Mouse (Mus musculus): Measurements from ENCODE around the gene Tlr9.

The Tlr9 gene

DNA sequence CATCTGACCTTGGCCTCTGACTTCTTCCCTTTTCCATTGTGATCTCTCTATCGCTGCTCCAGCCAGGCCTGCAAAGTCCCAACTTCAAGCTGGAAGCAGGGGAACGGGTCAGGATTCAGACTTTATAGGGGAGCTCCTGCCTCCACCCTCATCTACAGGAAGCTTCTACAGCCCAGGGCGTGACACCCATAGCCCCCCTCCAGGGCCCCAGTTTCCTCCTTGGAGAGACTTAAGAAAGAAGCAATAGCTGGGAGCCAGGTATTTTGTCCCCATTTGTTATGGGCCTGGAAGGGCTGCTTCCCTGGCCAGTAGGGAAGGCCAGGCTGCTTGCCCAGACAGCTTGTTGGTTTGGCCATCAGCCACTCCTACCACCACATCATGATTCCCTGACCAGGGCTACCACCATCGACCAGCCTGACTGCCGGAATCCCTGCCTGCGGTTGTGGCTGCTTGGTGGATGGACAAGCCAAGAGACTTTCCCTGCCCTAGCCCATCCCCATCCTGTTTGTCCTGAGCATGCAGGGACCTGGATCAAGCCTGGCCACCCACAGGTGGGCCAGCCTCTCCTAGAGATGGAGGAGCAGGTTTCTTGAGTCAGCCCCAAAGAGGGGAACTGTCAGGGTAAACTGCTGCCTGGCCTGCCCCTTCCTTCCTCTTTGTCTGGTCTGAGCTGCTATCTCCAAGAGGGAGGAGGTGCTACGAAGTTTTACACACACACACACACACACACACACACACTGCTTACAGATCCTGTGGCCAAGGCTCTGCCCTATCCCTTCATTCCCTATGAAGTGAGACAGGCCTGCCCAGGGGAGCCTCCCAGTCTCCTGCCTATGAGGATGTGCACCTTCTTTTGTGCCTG, 18.2 kb upstream of the Tlr9 start:
- DNase-seq (ENCODE audit: low spot score in 2 of 2), result no peak

DNA sequence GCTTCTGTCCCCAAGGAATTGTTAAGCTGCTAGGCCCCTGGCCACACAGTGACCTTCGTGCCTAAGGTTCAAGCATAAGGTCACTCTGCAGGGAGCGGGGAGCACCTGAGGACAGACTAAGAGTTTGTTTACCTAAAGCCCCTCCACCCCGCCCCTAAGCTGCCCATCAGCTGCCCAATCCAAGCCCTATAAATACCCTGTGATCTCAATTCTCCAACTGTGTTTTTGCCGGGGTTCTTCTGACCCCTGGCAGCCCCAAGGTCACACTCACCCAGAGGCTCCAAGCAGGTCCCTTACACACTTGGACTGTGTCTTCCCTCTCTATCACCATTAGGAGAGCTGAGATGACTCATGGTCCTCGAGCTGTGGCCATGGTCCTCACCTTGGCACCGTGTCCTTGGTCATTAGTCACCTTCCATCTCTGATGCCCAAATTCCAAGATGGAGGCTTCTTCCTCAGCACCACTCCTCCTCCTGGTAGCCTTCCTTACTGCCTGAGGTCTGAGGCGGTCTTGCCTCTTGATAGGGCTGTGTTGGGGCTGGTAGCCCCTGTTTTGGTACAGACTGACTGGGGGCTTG, 16.6 kb upstream of the Tlr9 start:
- no peak for DNase-seq (ENCODE audit: low spot score in 2 of 2)

DNA sequence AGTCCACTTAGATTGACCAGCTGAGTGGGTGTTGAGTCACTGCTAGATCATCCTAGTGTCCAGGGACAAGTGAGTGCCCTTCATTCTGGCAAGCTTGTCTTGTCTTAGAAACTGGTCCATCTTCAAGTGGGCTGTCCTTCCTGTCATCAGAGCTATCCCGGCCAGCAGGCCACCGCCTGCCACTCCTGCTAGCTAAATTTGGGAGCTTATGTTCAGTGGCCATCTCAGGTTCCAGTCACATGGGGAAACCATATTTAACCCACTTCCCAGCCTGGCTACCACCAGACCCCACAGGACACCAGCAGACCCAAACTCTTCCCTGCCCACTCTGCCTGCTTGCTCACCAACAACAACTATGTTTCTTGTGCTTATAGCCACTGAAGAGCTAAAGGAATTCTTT, 15.9 kb upstream of the Tlr9 start:
- DNase-seq (ENCODE audit: low spot score in 2 of 2), result no peak

DNA sequence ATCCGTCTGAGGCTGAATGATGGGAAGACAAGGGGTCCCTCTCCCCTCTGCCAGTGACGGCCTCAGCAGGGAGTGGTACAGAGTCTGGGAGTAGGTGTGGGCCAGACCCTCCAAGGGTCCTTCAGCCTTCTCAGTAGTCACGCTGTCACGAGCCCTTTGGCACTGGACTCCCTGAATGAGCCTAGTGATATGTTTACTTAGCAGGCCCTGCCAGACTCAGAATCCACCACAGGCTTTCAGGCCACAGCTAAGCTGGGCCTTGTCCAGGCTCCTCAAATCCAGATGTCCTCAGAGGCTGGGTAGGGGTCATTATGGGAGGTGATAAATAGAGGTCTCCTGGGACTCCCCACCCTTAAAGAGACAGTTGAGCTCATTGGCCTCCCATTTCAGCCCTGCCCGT, 14.2 kb upstream of the Tlr9 start:
- DNase-seq (ENCODE audit: low spot score in 2 of 2), result no peak

DNA sequence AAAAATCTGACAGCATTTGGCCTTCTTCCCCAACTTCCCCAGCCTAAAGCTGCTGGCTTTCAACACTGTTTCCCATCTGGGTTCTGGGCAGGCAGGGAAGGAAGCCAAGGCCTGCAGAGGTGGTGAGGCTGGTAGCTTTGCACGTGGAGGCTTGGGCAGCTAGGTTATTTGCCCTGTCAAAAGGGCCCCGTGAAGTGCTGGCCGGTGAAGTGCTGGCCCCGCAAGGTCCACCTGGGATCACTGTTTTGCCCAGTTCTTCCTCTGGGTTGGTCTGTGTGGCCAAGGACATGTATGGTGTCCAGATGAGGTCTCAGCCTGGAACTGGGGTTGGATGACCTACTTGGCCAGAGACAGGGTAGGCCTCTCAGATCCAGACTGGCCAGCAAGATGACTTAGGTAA, 12.4 kb upstream of the Tlr9 start:
- no peak for DNase-seq (ENCODE audit: low spot score in 2 of 2)

DNA sequence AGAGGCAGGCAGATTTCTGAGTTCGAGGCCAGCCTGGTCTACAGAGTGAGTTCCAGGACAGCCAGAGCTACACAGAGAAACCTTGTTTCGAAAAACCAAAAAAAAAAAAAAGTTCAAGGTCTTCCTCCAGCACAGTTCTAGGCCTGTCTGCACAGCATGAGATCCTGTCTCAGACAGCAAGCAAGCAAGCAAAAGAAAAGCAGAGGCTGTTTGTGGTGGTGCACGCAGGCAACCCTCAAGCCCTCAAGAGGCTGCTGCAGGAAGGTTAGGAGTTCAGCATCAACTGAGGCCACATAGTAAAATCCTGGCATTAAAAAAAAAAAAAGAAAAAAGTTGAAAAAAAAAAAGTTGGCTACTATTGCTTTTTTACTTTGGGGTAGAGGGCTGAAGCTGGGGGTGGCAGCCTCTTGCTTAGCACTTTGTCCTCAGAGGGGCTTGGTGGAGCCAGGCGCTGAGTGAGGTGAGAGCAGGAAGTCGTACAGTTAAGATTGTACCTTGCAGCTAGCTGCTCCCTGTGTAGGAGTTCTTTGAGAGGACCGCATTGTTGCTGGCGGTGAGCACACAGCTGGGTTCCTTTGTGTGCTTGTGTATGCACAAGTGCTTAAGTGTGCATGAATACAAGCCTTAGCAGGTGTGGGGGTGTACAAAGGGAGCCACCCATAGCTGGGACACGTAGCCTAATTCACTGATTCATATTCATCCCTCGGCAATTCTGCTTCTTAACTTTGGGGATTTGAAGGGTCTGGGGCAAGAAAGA, 11.4 kb upstream of the Tlr9 start:
- DNase-seq (ENCODE audit: low spot score in 2 of 2), result no peak

DNA sequence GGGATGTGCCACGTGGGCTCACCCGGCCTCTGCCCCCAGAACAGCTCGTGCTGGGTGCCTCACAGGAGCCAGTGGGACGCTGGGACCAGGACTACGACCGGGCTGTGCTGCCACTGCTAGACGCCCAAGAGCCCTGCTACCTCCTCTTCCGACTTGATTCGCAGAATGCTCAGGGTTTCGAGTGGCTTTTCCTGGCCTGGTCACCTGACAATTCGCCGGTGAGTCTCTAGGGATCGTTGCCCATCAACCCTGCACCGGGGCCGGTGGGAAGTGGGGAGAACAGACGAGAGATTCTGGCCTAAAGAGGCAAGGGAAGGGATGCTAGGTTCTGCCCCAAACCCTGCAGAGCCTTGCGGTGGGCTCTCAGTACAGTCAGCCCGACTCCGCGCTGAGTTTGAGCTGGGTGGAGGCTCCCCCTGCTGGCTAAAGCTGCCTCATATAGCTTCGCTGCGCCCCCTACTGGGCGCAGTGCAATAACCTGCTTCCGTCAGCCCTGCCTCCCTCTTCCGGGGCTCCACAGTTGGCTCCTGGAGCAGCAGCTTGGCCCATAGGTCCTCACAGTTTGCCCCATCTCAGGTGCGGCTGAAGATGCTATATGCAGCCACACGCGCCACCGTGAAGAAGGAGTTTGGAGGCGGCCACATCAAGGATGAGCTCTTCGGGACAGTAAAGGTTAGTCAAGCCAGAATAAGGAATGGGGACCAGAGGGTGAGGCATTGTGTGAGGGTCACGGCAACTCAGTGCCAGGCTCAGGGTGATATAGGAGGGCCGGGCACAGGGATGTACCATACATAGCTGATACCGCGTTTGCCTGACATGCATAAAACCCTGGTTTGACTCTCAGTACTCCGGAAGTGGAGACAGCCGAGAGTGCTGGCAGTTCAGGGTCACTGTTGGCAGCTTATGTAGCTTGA, 10.5 kb upstream of the Tlr9 start:
- DNase-seq (ENCODE audit: low spot score in 2 of 2), result peak; percentile 53 to 75

DNA sequence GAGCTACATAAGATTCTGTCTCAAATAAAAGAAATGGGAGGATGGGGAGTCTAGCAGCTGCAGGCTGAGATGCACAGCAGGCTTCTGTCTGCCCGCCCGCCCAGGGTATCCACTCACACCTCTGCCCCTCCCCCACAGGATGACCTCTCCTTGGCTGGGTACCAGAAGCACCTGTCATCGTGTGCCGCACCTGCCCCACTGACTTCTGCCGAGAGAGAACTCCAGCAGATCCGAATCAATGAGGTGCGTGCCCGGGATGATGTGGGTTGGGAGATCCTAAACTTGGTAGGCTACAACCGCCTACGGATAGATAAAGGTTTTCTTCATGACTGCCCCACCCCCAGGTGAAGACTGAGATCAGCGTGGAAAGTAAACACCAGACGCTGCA, 9.8 kb upstream of the Tlr9 start:
- DNase-seq (ENCODE audit: low spot score in 2 of 2), result no peak

DNA sequence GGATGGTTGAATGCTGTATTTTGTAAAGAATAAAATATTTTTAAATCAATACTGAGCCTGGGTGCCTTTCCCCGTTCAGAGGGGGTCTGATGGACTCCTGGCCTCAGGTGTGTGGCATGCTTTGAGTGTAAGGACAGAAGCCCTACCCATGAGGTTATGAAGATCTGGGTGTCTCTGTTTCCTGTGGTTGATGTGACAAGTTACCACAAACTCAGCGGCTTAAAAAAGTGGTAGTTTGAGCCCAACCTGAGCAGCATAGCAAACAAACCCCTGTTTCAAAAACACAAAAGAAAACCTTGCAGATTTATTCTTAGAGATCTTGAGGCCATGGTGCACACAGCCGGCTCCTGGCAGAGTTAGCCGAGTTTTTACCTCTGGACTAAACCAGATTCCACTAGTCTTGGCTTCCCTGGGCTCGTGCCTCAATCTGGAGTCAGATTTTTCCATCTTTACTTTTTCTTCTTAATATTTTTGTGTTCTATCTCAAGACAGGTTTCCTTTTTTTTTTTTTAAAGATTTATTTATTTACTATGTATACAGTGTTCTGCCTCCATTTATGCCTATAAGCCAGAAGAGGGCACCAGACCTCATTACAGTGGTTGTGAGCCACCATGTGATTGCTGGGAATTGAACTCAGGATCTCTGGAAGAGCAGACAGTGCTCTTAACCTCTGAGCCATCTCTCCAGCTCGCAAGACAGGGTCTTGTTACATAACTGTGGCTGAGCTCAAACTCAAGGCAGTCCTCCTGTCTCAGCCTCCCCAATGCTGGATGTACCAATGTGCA, 6.9 kb upstream of the Tlr9 start:
- no peak for DNase-seq (ENCODE audit: low spot score in 2 of 2)

DNA sequence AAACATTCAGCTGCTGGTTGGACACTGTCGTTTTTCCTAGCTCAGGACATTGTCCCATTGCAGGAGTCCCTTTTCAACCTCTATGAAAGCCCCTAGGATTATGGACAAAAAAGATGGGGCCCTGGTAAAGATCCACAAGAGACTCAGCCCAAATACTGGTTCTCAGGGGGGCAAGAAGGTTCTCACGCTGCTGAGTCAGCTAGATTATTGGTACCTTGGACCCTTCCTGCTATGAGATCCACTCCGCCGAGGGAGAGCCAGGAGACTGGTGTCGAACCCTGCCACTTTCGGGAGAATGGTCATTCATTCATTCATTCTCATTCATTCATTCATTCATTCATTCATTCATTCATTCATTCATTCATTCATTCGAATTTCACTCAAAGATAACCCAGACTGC, 5.4 kb upstream of the Tlr9 start:
- no peak for DNase-seq (ENCODE audit: low spot score in 2 of 2)

DNA sequence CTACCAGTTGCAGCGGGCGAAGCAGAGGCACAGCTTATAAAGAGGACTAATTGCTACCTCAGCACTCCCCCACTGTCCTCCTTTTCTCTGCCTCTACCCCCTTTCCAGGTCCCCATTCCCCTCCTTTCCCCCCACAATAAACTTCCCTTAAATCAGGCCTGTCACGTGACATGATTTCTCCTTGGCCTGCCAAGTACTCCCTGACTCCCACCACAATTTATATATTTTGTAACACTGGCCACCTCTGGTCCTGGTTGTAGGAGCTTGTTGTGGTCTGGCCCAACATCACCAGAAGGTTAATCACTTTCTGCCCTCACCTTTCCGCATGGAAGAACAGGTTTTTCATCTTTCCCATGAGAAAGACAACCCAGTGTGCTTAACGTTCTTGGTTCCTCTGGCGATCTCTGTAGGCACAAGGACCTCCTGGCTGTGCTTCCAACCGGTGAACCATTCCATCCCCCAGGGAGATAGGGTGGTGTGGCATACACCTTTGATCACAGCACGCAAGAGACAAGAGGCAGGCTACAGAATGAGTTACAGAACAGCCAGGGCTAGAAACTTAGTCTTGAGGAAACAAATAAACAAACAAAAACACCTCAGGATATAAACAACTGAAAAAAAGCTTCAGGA, 1.4 kb upstream of the Tlr9 start:
- DNase-seq (ENCODE audit: low spot score in 2 of 2), result no peak

DNA sequence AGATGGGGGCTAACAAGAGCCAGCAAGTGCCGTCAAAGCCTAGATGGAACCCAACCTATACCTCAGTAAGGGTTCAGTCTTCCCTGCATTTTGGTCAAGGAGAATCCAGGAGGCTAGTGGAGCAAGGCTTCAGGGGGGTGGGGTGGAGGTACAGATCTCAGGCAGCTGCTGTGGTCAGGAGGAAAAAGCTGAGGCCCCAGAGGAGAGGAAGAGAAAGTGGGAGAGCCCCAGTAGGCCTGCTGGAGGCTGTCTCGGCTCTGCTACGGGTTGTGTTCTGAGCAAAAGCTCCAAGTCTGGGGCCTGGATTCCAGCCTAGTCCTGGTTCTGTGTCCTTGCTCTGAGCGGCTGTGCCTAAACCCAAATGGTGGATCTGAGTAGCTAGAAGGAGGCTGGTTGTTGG, 596 bp downstream of the Tlr9 start:
- no peak for DNase-seq (ENCODE audit: low spot score in 2 of 2)

DNA sequence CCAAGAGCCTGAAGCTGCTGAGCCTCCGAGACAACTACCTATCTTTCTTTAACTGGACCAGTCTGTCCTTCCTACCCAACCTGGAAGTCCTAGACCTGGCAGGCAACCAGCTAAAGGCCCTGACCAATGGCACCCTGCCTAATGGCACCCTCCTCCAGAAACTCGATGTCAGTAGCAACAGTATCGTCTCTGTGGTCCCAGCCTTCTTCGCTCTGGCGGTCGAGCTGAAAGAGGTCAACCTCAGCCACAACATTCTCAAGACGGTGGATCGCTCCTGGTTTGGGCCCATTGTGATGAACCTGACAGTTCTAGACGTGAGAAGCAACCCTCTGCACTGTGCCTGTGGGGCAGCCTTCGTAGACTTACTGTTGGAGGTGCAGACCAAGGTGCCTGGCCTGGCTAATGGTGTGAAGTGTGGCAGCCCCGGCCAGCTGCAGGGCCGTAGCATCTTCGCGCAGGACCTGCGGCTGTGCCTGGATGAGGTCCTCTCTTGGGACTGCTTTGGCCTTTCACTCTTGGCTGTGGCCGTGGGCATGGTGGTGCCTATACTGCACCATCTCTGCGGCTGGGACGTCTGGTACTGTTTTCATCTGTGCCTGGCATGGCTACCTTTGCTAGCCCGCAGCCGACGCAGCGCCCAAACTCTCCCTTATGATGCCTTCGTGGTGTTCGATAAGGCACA, 3.2 kb downstream of the Tlr9 start:
- no peak for DNase-seq (ENCODE audit: low spot score in 2 of 2)

DNA sequence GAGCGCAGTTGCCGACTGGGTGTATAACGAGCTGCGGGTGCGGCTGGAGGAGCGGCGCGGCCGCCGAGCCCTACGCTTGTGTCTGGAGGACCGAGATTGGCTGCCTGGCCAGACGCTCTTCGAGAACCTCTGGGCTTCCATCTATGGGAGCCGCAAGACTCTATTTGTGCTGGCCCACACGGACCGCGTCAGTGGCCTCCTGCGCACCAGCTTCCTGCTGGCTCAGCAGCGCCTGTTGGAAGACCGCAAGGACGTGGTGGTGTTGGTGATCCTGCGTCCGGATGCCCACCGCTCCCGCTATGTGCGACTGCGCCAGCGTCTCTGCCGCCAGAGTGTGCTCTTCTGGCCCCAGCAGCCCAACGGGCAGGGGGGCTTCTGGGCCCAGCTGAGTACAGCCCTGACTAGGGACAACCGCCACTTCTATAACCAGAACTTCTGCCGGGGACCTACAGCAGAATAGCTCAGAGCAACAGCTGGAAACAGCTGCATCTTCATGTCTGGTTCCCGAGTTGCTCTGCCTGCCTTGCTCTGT, 3.8 kb downstream of the Tlr9 start:
- DNase-seq (ENCODE audit: low spot score in 2 of 2), result no peak

DNA sequence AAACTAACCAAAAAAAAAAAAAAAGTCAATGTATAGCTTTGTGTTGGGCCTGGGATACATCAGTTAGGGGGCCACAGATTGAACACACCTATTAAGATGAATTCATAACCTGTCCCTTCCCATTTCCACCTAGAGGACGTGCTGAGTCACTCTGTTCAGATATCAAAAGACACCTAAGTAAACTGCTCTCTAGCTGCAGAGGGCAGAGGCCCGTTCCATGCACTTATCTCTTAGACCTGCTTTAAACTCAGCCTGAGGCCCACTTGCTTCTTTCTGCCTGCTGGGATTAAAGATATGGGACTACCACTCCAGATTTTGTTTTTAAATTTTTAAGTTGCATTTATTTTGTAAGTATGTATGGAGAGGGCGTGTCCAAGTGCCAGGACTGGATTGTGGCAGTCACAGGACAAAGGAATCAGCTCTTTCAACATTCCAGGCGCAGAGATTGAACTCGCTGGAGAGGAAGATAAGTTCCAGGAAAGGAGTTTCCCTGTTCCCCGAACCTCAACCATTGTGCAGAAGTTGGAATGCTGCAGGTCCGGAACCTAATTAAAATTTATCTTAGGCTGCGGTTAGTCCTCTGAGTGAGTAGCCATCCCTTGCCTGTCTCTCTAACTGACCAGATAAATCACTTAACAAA, 5.5 kb downstream of the Tlr9 start:
- no peak for DNase-seq (ENCODE audit: low spot score in 2 of 2)

DNA sequence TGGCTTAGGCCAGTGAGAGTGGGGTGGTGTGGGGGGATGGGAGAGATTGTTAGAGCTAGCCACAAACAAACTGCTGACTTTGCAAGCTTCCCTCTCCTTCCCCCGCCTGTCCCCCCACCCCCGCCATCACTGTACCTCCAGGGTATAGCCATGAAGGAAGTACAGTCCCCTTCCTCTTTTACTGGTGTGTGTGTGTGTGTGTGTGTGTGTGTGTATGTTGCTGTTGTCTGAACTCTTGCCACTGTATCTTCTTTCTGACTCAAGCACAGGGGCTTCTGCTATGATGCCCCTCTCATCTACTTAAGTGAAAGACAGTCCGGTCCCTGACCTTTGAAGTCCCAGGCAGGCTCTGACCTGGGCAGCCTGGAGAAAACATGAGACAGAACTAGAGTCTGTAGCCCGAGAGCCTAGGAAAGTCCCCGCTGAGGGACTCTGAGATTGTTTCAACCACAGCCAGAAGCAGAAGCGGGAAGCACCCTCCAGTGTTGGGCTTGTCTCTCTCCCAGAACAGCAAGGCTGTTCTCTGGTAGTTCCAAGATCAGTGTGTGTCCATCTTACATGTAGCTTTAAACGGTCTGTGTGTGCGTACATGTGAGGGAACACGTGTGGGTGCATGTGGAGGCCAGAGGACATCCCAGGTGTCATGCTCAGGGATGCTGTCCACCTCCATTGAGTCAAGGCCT, 7.8 kb downstream of the Tlr9 start:
- no peak for DNase-seq (ENCODE audit: low spot score in 2 of 2)

DNA sequence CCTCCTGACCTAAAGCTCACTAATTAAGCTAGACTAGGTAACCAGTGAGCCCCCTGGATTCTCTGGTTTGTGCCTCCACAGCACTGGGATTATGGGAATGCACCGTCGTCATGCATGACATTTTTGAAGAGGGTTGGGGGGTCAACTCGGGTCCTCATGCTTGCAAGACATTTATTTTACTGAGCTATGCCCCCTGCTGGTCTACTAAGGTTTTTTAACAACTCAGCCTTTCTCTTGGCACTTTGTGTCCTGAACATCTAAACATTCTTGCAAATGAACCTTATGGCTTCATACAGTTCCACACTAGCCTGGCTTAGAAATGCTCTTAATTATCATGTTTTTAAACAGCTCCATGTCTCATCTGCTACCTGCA, 8.3 kb downstream of the Tlr9 start:
- no peak for DNase-seq (ENCODE audit: low spot score in 2 of 2)

DNA sequence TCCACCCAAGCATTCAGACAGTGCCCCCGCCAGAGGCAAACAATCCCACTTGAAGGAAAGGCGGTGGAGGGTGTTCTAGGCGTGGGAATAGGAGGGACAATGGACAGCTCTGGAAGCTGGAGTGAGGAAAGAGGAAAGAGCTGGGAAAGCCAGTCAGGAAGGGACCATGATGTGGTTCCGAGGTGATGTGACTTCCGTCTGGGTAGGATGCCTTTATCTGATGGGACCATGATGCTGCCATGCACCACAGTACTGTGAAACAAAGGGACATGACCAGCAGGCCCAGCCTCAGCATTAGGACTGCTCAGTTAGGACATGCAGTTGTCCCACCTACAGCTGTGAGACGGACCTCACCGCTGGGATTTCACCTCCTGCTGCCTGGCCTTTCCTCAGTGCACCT, 8.8 kb downstream of the Tlr9 start:
- no peak for DNase-seq (ENCODE audit: low spot score in 2 of 2)

DNA sequence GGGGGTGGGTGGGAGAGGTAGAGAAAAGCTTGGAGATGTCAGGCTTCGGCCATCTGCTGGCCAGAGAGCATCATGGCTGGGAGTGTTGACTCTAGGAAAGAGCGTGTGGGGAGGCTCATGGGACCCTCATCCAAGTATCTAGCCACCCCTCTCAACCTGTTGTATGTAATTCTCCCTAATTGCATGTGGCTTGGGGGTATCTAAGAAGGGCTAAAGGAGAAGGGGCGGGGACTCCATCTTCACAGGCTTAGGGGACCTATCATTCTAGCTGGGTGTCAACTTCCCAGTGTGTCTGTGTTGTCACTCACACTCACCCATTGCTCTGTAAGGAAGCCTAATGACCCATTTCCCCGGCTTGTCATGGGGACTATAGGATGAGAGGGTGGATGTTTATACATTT, 9.4 kb downstream of the Tlr9 start:
- DNase-seq (ENCODE audit: low spot score in 2 of 2), result no peak
